Mouse (Mus musculus) stomach, embryonic 15.5 days (tissue): ENCODE results near the gene Pdgfd. TPM values are rescaled to one million over a fixed set of nuclear protein-coding genes. Genes with fewer than 3 reads are reported as not detected.
"Not testable (repeated sequence)": the region's sequence is repeated elsewhere in the genome, so short reads cannot be mapped to it uniquely, and the experiment has no call there.

Experiments
- ATAC-seq: fragments of 200-750 bp; cut with Nextera tagmentation; 2 replicates; pipeline ENCODE4 v1.8.0; 2017; ENCODE audit warnings: low read depth, moderate number of reproducible peaks, moderate TSS enrichment; ENCODE audit not compliant: insufficient read depth, low FRiP score
- H3K27ac ChIP-seq: fragments of 300-500 bp; sonication (generic); 2 replicates; pipeline ENCODE4 v1.5.1; 2015; ENCODE audit warnings: mild to moderate bottlenecking, inconsistent platforms
- H3K27me3 ChIP-seq: fragments of 300-500 bp; sonication (generic); replicated peaks from 2 replicates; pipeline ENCODE4 v1.6.1; 2015; ENCODE audit warnings: inconsistent platforms
- H3K36me3 ChIP-seq: fragments of 300-500 bp; sonication (generic); 2 replicates; pipeline ENCODE4 v1.6.1; 2015; ENCODE audit warnings: inconsistent platforms
- H3K4me1 ChIP-seq: fragments of 300-500 bp; sonication (generic); 2 replicates; pipeline ENCODE4 v1.6.1; 2015; ENCODE audit warnings: inconsistent platforms
- H3K4me2 ChIP-seq: fragments of 300-500 bp; sonication (generic); 2 replicates; pipeline ENCODE4 v1.6.1; 2015; ENCODE audit warnings: mild to moderate bottlenecking, inconsistent platforms
- H3K4me3 ChIP-seq: fragments of 300-500 bp; sonication (generic); replicated peaks from 2 replicates; pipeline ENCODE4 v1.5.1; 2015; ENCODE audit warnings: inconsistent platforms
- H3K9ac ChIP-seq: fragments of 300-500 bp; sonication (generic); 2 replicates; pipeline ENCODE4 v1.6.1; 2015; ENCODE audit warnings: inconsistent platforms
- H3K9me3 ChIP-seq: fragments of 300-500 bp; sonication (generic); 2 replicates; pipeline ENCODE4 v1.6.1; 2016; ENCODE audit warnings: inconsistent platforms
- WGBS: fragments of 180-500 bp; shearing (Covaris S2); methylation state at CpG from one replicate; pipeline ENCODE4 v1.1.7; 2015; 5-methylcytosine and 5-hydroxymethylcytosine counted together
- polyA plus RNA-seq: library from polyadenylated mRNA; unstranded; fragments of >200 nt; fragmentation: Nextera tagmentation; extraction: Ambion mirVana; gene quantifications from 2 replicates; pipeline ENCODE4 v1.2.1, GENCODE M21; 2015

Pdgfd gene
- polyA plus RNA-seq = 9.8 and 10.3 TPM in 2 replicates

- Histone ChIP-seq H3K9me3 (no peaks in the 10 kb centered on the region), H3K4me3 (peak within 1 kb of the TSS; percentile 47), H3K4me2 (peak within 1 kb of the TSS; percentile 81), H3K4me1 (peaks cover 3% of the 10 kb centered on the region; the same call in 1 of the 2 replicates), H3K27ac (no peak within 1 kb of the TSS; the same call in 1 of the 2 replicates), H3K9ac (no peak within 1 kb of the TSS), H3K27me3 (no peaks in the 10 kb centered on the region), H3K36me3 (no peaks in the 10 kb centered on the region)
- ATAC-seq = peak; percentile 94
- WGBS = 1% methylated on average over 32 of the region's 32 CpGs
Observed at GRCm38 (mm10) chr9:6168391-6169037, at the start of gene Pdgfd. Gene Pdgfd (plus strand): TSS chr9:6168584.

GRCm38 (mm10) chr9:6169038-6169431 lies 651 bp downstream of the Pdgfd start:
- Histone ChIP-seq H3K27ac (no peak overlapping the region), H3K27me3 (no peaks in the 10 kb centered on the region), H3K4me1 (peaks cover 3% of the 10 kb centered on the region; the same call in 1 of the 2 replicates), H3K36me3 (no peaks in the 10 kb centered on the region), H3K4me3 (peak overlapping the region; percentile 47), H3K4me2 (peak overlapping the region; percentile 81), H3K9me3 (no peaks in the 10 kb centered on the region), H3K9ac (no peak overlapping the region)
- ATAC-seq = no peak
- 41% methylated on average over 3 of the region's 3 CpGs for WGBS

- ATAC-seq = no peak
- Histone ChIP-seq H3K36me3 (no peaks in the 10 kb centered on the region), H3K9me3 (no peaks in the 10 kb centered on the region), H3K27me3 (no peaks in the 10 kb centered on the region), H3K4me3 (no peak overlapping the region), H3K4me1 (peaks cover 3% of the 10 kb centered on the region; the same call in 1 of the 2 replicates), H3K4me2 (no peak overlapping the region), H3K9ac (no peak overlapping the region), H3K27ac (no peak overlapping the region)
- WGBS = 51% methylated on average over 9 of the region's 9 CpGs
Observed at GRCm38 (mm10) chr9:6170962-6171361, 2.6 kb downstream of the Pdgfd start.

GRCm38 (mm10) chr9:6173276-6173675 lies 4.9 kb downstream of the Pdgfd start:
- Histone ChIP-seq H3K9me3 (no peaks in the 10 kb centered on the region), H3K4me1 (peaks cover 3% of the 10 kb centered on the region; the same call in 1 of the 2 replicates), H3K27me3 (no peaks in the 10 kb centered on the region), H3K36me3 (no peaks in the 10 kb centered on the region), H3K4me2 (no peak overlapping the region), H3K27ac (no peak overlapping the region), H3K4me3 (no peak overlapping the region), H3K9ac (no peak overlapping the region)
- ATAC-seq = no peak
- 83% methylated on average over 1 of the region's 1 CpGs for WGBS

GRCm38 (mm10) chr9:6175731-6176130 lies 7.3 kb downstream of the Pdgfd start:
- no peak overlapping the region for H3K4me3 ChIP-seq
- ATAC-seq = no peak
- no peaks in the 10 kb centered on the region for H3K36me3 ChIP-seq
- no peak overlapping the region for H3K9ac ChIP-seq
- H3K4me2 ChIP-seq = no peak overlapping the region
- WGBS = 80% methylated on average over 4 of the region's 4 CpGs
- H3K4me1 ChIP-seq = no peaks in the 10 kb centered on the region
- no peaks in the 10 kb centered on the region for H3K27me3 ChIP-seq
- H3K27ac ChIP-seq = no peak overlapping the region
- H3K9me3 ChIP-seq = no peaks in the 10 kb centered on the region

- no peaks in the 10 kb centered on the region for H3K9me3 ChIP-seq
- no peaks in the 10 kb centered on the region for H3K36me3 ChIP-seq
- H3K4me1 ChIP-seq = no peaks in the 10 kb centered on the region
- no peaks in the 10 kb centered on the region for H3K27me3 ChIP-seq
- no peak for ATAC-seq
- no peak overlapping the region for H3K4me2 ChIP-seq
- no peak overlapping the region for H3K27ac ChIP-seq
- WGBS = 79% methylated on average over 3 of the region's 3 CpGs
- H3K9ac ChIP-seq = no peak overlapping the region
- no peak overlapping the region for H3K4me3 ChIP-seq
Observed at GRCm38 (mm10) chr9:6182307-6182923, 14.0 kb downstream of the Pdgfd start.

GRCm38 (mm10) chr9:6187955-6188354 lies 19.6 kb downstream of the Pdgfd start:
- Histone ChIP-seq H3K27ac (no peak overlapping the region), H3K9ac (no peak overlapping the region), H3K4me2 (no peak overlapping the region), H3K27me3 (no peaks in the 10 kb centered on the region), H3K9me3 (no peaks in the 10 kb centered on the region), H3K4me1 (no peaks in the 10 kb centered on the region), H3K4me3 (no peak overlapping the region), H3K36me3 (no peaks in the 10 kb centered on the region)
- ATAC-seq = no peak
- 59% methylated on average over 3 of the region's 3 CpGs for WGBS

- no peak overlapping the region for H3K9ac ChIP-seq
- H3K9me3 ChIP-seq = no peaks in the 10 kb centered on the region
- no peak overlapping the region for H3K4me3 ChIP-seq
- no peak overlapping the region for H3K27ac ChIP-seq
- no peak for ATAC-seq
- no peaks in the 10 kb centered on the region for H3K27me3 ChIP-seq
- no peak overlapping the region for H3K4me2 ChIP-seq
- no peaks in the 10 kb centered on the region for H3K4me1 ChIP-seq
- WGBS = 92% methylated on average over 1 of the region's 1 CpGs
- no peaks in the 10 kb centered on the region for H3K36me3 ChIP-seq
Observed at GRCm38 (mm10) chr9:6193352-6193751, 25.0 kb downstream of the Pdgfd start.

- Histone ChIP-seq H3K27ac (no peak overlapping the region), H3K9ac (no peak overlapping the region), H3K4me2 (no peak overlapping the region), H3K4me1 (no peaks in the 10 kb centered on the region), H3K27me3 (no peaks in the 10 kb centered on the region), H3K36me3 (no peaks in the 10 kb centered on the region), H3K9me3 (no peaks in the 10 kb centered on the region), H3K4me3 (no peak overlapping the region)
- no peak for ATAC-seq
- WGBS = 52% methylated on average over 5 of the region's 5 CpGs
Observed at GRCm38 (mm10) chr9:6212862-6213261, 44.5 kb downstream of the Pdgfd start.

GRCm38 (mm10) chr9:6217505-6217904 lies 49.1 kb downstream of the Pdgfd start:
- 44% methylated on average over 1 of the region's 1 CpGs for WGBS
- no peaks in the 10 kb centered on the region for H3K4me1 ChIP-seq
- H3K27me3 ChIP-seq = no peaks in the 10 kb centered on the region
- no peak overlapping the region for H3K4me2 ChIP-seq
- no peak overlapping the region for H3K27ac ChIP-seq
- no peaks in the 10 kb centered on the region for H3K36me3 ChIP-seq
- no peaks in the 10 kb centered on the region for H3K9me3 ChIP-seq
- ATAC-seq = no peak
- no peak overlapping the region for H3K4me3 ChIP-seq
- H3K9ac ChIP-seq = no peak overlapping the region

- 90% methylated on average over 1 of the region's 1 CpGs for WGBS
- not testable (repeated sequence) for H3K9me3 ChIP-seq, H3K9ac ChIP-seq, H3K4me1 ChIP-seq, ATAC-seq, H3K4me3 ChIP-seq, H3K36me3 ChIP-seq, H3K27me3 ChIP-seq, H3K27ac ChIP-seq, H3K4me2 ChIP-seq
Observed at GRCm38 (mm10) chr9:6235982-6236381, 67.6 kb downstream of the Pdgfd start.

GRCm38 (mm10) chr9:6250320-6250719 lies 81.9 kb downstream of the Pdgfd start:
- Histone ChIP-seq H3K36me3 (no peaks in the 10 kb centered on the region), H3K27me3 (no peaks in the 10 kb centered on the region), H3K9ac (no peak overlapping the region), H3K4me1 (no peaks in the 10 kb centered on the region), H3K4me2 (no peak overlapping the region), H3K4me3 (no peak overlapping the region), H3K27ac (no peak overlapping the region), H3K9me3 (no peaks in the 10 kb centered on the region)
- no peak for ATAC-seq
- WGBS = 54% methylated on average over 1 of the region's 1 CpGs
